Mouse (Mus musculus): ENCODE results near the gene Nck2. TPM values are rescaled to one million over a fixed set of nuclear protein-coding genes. Genes with fewer than 3 reads are reported as not detected.
"Not testable (repeated sequence)": the region's sequence is repeated elsewhere in the genome, so short reads cannot be mapped to it uniquely, and the experiment has no call there.

Nck2 gene
- polyA plus RNA-seq, 1 experiment, result 29.8 TPM

DNA sequence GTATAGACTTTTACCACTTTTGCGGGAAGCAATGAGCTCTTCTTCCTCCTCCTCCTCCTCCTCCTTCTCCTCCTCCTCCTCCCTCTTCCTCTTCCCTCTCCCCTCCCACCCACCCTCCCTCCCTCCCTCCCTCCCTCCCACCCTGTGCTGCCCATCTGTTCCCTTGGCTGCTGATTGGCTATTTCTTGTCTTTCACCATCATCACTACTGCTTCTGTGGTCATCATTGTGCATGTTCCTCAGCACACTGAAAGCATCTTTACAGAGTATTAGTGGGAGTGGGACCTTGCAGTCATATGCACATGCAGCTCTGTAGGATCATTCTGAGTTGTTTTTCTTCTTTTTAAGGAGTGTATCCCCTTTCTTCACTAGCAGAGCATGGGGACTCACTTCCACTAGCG lies 78.6 kb downstream of the Nck2 start:
- DNase-seq (ENCODE audit: low read depth, low spot score), result no peak
- WGBS, result 93% methylated on average over 2 of the region's 2 CpGs

DNA sequence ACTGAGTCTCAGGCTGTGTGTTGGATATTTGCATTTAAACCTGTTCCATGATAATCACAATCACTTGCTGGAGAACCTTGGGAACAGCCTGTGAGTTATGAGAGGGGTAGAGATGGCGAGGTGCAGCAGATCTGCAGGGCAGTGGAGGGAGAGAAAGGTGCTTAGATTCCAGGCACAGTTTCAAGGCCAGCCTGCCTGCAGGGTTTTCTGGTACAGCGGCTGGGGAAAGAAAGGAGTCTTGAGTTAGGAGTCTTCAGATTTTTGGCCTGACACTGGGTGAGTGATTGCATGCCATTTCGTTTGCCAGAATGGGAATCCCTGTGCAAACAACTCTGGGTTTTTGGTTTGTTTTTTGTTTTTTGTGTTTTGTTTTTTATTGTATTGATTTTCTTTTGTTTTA lies 80.0 kb downstream of the Nck2 start:
- no peak for DNase-seq (ENCODE audit: low read depth, low spot score)
- 88% methylated on average over 3 of the region's 3 CpGs for WGBS

GRCm38 (mm10) chr1:43528275-43528674 lies 83.9 kb downstream of the Nck2 start:
- no peak for DNase-seq (ENCODE audit: low read depth, low spot score)
- over 99% methylated on average over 2 of the region's 2 CpGs for WGBS

DNA sequence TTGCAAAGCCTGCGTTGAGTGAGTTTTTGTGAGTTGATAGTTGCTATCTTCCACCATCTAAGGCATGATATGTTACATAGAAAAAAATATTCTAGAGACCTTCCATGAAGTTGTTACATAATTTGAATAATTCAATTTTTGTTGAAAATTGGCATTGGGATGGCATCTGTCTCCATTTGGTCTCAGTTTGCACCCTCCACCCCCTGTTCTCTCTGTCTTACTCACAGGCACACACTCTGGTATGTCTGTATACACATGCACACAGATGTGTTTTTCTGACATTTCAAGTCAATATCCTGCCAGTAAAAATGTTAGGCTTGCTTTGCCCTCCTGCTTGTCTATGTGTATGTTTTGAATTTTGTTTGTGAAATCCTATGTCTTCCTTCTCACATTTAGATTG lies 84.7 kb downstream of the Nck2 start:
- DNase-seq (ENCODE audit: low read depth, low spot score), result no peak
- 93% methylated on average over 1 of the region's 1 CpGs for WGBS

GRCm38 (mm10) chr1:43530295-43531020 lies 86.1 kb downstream of the Nck2 start:
- DNase-seq (ENCODE audit: low read depth, low spot score), result no peak
- 25% methylated on average over 7 of the region's 7 CpGs for WGBS

- WGBS, result 66% methylated on average over 7 of the region's 7 CpGs
These were observed 86.9 kb downstream of the Nck2 start for GRCm38 (mm10) chr1:43531307-43531706.

DNA sequence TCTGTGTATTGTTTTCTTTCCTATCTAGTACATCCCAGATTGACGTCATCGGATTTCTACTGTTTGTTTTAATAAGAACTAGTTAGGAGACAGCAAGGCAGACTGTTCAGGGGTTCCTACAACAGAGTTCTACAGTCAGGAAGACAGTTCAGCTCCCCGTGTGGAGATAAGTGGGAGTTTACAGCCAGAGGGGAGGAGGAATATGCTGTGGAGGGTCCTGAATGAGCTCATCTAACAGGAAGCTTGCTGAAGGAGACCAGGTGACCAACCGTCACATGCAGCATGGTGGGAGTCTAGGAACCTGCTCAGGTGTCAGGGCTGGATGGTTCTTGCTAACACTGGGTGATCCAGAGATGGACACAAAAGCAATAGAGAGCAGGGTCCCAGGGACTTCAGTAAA lies 87.9 kb downstream of the Nck2 start:
- WGBS, result 73% methylated on average over 4 of the region's 4 CpGs
- DNase-seq (ENCODE audit: low read depth, low spot score), result no peak

More at GRCm38 (mm10) chr1:43531307-43531706, 86.9 kb downstream of the Nck2 start:
- no peak for DNase-seq (ENCODE audit: low read depth, low spot score)

- DNase-seq (ENCODE audit: low read depth, low spot score), result not testable (repeated sequence)
- 86% methylated on average over 11 of the region's 11 CpGs for WGBS
These were observed 89.1 kb downstream of the Nck2 start for GRCm38 (mm10) chr1:43533497-43533896.

GRCm38 (mm10) chr1:43534060-43534760 lies 89.8 kb downstream of the Nck2 start:
- WGBS, result 53% methylated on average over 5 of the region's 5 CpGs
- no peak for DNase-seq (ENCODE audit: low read depth, low spot score)

DNA sequence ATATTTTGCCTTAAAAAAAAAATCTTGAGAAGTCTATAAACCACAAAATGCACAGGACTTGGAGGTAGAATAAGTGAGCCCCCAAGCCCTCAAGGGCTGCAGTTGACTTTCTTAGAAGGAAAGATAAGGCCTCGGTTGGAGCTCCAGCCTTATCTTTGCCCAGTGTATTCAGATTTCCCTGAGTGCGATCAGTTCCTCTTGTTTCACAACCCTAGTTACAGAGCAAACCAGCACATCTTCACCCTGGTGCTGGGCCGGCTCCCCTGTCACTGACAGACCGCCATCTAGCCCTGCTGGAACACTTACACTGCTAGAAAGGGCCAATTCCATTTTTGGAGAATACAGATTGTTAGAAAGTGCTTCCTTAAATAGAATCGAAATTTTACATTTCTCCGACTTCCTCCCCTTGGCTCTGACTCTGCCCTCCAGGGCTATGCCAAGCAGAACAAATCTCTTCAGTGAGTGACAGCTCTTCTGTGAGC lies 91.2 kb downstream of the Nck2 start:
- DNase-seq (ENCODE audit: low read depth, low spot score), result no peak
- 72% methylated on average over 6 of the region's 6 CpGs for WGBS

- WGBS, result 85% methylated on average over 2 of the region's 2 CpGs
- no peak for DNase-seq (ENCODE audit: low read depth, low spot score)
These were observed 91.9 kb downstream of the Nck2 start for GRCm38 (mm10) chr1:43536266-43536665.

GRCm38 (mm10) chr1:43537021-43537420 lies 92.6 kb downstream of the Nck2 start:
- 84% methylated on average over 3 of the region's 3 CpGs for WGBS
- DNase-seq (ENCODE audit: low read depth, low spot score), result no peak

- no peak for DNase-seq (ENCODE audit: low read depth, low spot score)
These were observed 93.1 kb downstream of the Nck2 start for GRCm38 (mm10) chr1:43537496-43537895.

DNA sequence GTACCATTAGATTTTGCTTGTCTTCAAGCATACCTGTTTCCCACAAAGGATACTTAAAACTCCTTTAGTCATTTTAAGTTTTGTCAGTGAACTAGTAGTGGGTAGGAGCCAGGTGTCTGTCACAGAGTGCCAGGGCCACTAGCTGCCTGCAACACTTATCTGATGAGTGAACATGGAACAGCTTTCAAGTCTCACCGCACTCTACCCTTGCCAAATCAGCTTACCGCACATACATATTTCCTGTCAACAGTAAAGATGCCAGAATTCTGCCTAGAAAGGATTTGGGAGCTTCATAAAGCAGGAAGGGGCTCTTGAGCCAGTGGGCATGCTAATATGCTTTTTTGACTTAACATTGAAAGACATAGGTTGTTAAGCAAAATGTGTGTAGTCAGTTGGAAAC lies 94.3 kb downstream of the Nck2 start:
- DNase-seq (ENCODE audit: low read depth, low spot score), result no peak
- 90% methylated on average over 2 of the region's 2 CpGs for WGBS

DNA sequence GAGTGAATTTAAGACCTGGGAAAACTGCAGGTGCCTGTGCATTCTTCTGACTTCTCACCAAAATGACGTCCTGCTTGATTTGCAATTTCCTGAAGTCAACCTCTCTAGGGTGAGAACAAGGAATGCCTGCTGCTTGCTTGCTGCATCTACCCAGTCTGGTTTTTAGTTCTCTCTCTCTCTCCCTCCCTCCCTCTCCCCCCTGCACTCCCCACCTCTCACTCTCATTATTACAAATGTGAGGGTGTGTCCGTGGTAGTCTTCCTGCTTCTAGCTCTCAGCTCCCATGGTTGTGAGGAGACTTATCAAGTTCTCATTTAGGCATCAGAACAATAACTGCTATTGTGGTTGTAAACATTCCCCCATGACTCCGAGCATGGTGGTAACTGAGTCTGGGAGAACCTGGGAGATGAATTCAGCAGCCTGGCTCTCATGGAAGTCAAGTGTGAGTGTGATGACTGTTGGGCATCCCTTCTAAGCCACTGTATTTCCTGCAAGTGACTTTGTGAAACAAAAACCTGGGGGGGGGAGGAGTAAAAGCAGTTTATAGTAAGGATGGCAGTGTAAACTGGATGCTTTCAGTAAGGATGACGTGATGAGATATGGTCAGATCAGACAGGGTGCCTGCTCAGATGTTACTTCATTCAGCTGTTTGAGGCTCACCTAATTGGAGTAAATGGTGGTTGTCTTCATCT lies 95.5 kb downstream of the Nck2 start:
- WGBS, result 65% methylated on average over 4 of the region's 4 CpGs
- no peak for DNase-seq (ENCODE audit: low read depth, low spot score)

DNA sequence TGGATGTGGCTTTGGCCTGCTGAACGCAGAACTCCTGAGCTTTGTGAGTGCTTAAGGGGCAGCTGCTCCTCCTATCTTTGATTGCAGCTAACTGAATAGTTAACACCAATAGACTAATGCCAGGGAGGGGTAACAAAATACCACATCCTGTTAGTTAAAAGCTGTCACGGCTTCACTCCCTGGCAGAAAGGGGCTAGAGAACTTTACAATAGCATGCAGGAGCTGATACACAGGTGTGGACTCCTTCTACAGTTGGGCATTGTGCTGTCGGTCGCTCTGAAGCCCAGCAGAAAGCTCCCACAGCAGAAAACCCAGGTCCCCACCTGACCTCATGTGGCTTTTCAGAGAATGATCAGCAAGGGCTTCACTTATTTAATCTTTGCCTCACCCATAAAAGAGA lies 98.0 kb downstream of the Nck2 start:
- DNase-seq (ENCODE audit: low read depth, low spot score), result no peak
- 67% methylated on average over 4 of the region's 4 CpGs for WGBS

DNA sequence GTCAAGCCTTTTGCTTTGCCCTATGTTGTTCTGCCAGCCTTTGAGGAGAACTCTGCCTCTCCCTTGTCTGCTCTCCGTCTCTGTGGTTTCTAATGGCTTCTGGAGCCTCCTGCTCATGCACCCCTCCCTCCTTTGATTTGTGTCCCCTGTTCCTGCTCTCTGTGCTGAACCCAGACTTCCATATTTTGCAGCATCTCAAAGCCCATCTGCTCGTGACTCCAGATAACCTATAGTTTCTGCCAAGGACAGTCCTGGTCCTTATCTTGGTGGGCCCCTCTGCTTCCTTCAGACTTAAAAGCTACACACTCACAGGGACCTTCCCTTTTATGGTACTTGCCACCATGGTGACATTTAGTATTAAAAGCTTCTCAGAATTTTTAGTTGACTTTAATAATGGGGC lies 103.3 kb downstream of the Nck2 start:
- WGBS, result 91% methylated on average over 2 of the region's 2 CpGs
- DNase-seq (ENCODE audit: low read depth, low spot score), result no peak

- DNase-seq (ENCODE audit: low read depth, low spot score), result no peak
- 55% methylated on average over 5 of the region's 5 CpGs for WGBS
These were observed 104.4 kb downstream of the Nck2 start for GRCm38 (mm10) chr1:43548749-43549148.

GRCm38 (mm10) chr1:43550525-43550924 lies 106.1 kb downstream of the Nck2 start:
- DNase-seq (ENCODE audit: low read depth, low spot score), result no peak
- WGBS, result 76% methylated on average over 3 of the region's 3 CpGs

GRCm38 (mm10) chr1:43553989-43554679 lies 109.8 kb downstream of the Nck2 start:
- DNase-seq (ENCODE audit: low read depth, low spot score), result not testable (repeated sequence)
- WGBS, result 93% methylated on average over 37 of the region's 37 CpGs
